Mouse (Mus musculus) midbrain, embryonic 12.5 days (tissue): ENCODE results near the gene Olfr1480. TPM values are rescaled to one million over a fixed set of nuclear protein-coding genes. Genes with fewer than 3 reads are reported as not detected.

Experiments
- ATAC-seq: fragments of 200-750 bp; cut with Nextera tagmentation; 2 replicates; pipeline ENCODE4 v1.8.0; 2017; ENCODE audit warnings: low read depth, moderate TSS enrichment, moderate library complexity; ENCODE audit not compliant: low FRiP score
- H3K27ac ChIP-seq: fragments of 300-500 bp; sonication (generic); replicated peaks from 2 replicates; pipeline ENCODE4 v1.5.1; 2016; ENCODE audit warnings: mild to moderate bottlenecking
- H3K27me3 ChIP-seq: fragments of 300-500 bp; sonication (generic); 2 replicates; pipeline ENCODE4 v1.6.1; 2016; ENCODE audit warnings: mild to moderate bottlenecking
- H3K36me3 ChIP-seq: fragments of 300-500 bp; sonication (generic); 2 replicates; pipeline ENCODE4 v1.6.1; 2016
- H3K4me1 ChIP-seq: fragments of 300-500 bp; sonication (generic); 2 replicates; pipeline ENCODE4 v1.6.1; 2016
- H3K4me2 ChIP-seq: fragments of 300-500 bp; sonication (generic); replicated peaks from 2 replicates; pipeline ENCODE4 v1.6.1; 2016; ENCODE audit warnings: mild to moderate bottlenecking, moderate library complexity
- H3K4me3 ChIP-seq: fragments of 300-500 bp; sonication (generic); 2 replicates; pipeline ENCODE4 v1.5.1; 2016; ENCODE audit warnings: mild to moderate bottlenecking
- H3K9ac ChIP-seq: fragments of 300-500 bp; sonication (generic); replicated peaks from 2 replicates; pipeline ENCODE4 v1.6.1; 2016; ENCODE audit warnings: mild to moderate bottlenecking, moderate library complexity
- H3K9me3 ChIP-seq: fragments of 300-500 bp; sonication (generic); 2 replicates; pipeline ENCODE4 v1.6.1; 2016; ENCODE audit warnings: mild to moderate bottlenecking
- WGBS: fragments of 180-500 bp; shearing (Covaris S2); methylation state at CpG from one replicate; pipeline ENCODE4 v1.1.7; 2016; 5-methylcytosine and 5-hydroxymethylcytosine counted together
- polyA plus RNA-seq: library from polyadenylated mRNA; unstranded; fragments of >200 nt; fragmentation: Nextera tagmentation; extraction: Ambion mirVana; gene quantifications from 2 replicates; pipeline ENCODE4 v1.2.1, GENCODE M21; 2016

The Olfr1480 gene
- polyA plus RNA-seq, result not detected in 2 replicates

DNA sequence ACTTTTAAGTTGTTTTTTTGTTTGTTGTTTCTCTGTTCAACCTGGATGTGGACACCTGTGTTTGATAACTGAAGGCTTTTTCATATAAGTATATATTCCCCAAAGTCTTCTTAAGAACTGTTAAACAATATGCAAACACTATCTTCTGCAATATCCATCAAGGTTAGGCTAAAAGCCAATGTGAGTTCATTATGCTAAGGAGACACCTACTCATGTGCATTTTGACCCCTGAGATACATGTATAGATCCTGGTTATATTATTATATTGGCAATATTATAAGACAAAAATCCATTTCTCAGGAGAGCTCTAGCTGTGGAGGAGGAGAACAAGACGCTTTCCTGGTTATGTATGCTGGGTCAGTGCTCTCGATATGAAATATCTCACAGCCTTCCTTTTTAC, at the start of gene Olfr1480:
Gene Olfr1480, plus strand, starts transcription at position 301 of the 400 bp plus-strand sequence.
- no peak within 1 kb of the TSS for H3K4me3 ChIP-seq
- H3K27ac ChIP-seq, result no peak within 1 kb of the TSS
- no peaks in the 10 kb centered on the region for H3K4me1 ChIP-seq
- WGBS, result 75% methylated on average over 2 of the region's 2 CpGs
- H3K36me3 ChIP-seq, result no peaks in the 10 kb centered on the region
- no peaks in the 10 kb centered on the region for H3K27me3 ChIP-seq
- ATAC-seq, result no peak
- no peak within 1 kb of the TSS for H3K4me2 ChIP-seq
- peaks cover 8% of the 10 kb centered on the region for H3K9me3 ChIP-seq
- no peak within 1 kb of the TSS for H3K9ac ChIP-seq

DNA sequence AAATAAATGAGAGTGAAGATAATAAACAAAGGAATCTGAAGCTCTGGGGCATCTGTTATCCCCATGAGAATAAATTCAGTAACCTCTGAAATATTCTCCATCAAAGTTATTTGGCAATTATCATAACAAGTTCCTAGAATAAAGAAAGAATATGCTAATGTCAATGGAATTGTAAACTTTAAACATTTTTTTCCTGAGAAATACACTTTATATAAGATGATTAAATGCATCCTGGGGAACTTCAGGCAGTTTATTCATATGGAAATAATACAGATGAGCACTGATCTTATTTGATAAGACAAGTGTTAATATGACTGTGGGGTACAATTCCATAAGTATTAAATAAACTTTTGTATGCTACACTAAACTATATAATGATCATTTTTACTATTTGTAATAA, 47.6 kb upstream of the Olfr1480 start, which contains the start of gene Olfr1475:
Gene Olfr1475, minus strand, starts transcription at position 101 of the 400 bp plus-strand sequence.
- H3K36me3 ChIP-seq, result no peaks in the 10 kb centered on the region
- H3K4me1 ChIP-seq, result no peaks in the 10 kb centered on the region
- no peak within 1 kb of the TSS for H3K9ac ChIP-seq
- H3K9me3 ChIP-seq, result no peaks in the 10 kb centered on the region
- no peak within 1 kb of the TSS for H3K4me3 ChIP-seq
- no peaks in the 10 kb centered on the region for H3K27me3 ChIP-seq
- no peak within 1 kb of the TSS for H3K27ac ChIP-seq
- no peak for ATAC-seq
- no peak within 1 kb of the TSS for H3K4me2 ChIP-seq

GRCm38 (mm10) chr19:13500246-13500645, 27.5 kb upstream of the Olfr1480 start, which contains the start of gene Olfr1477:
Gene Olfr1477, plus strand, starts transcription at chr19:13500546.
- no peak for ATAC-seq
- Histone ChIP-seq H3K9ac (no peak within 1 kb of the TSS), H3K4me2 (no peak within 1 kb of the TSS), H3K4me1 (no peaks in the 10 kb centered on the region), H3K27ac (no peak within 1 kb of the TSS), H3K4me3 (no peak within 1 kb of the TSS), H3K9me3 (peaks cover 11% of the 10 kb centered on the region; the same call in 1 of the 2 replicates), H3K27me3 (no peaks in the 10 kb centered on the region), H3K36me3 (no peaks in the 10 kb centered on the region)
- 78% methylated on average over 3 of the region's 3 CpGs for WGBS

Other genes starting within 250 kb of the Olfr1480 start
- not detected in 2 replicates for gene Olfr1465, start 212.4 kb upstream of the Olfr1480 start, polyA plus RNA-seq
- gene Olfr1466, start 189.1 kb upstream of the Olfr1480 start, polyA plus RNA-seq, result not detected in 2 replicates
- not detected in 2 replicates for gene Olfr1467, start 165.7 kb upstream of the Olfr1480 start, polyA plus RNA-seq
- not detected in 2 replicates for gene Olfr1469, start 120.1 kb upstream of the Olfr1480 start, polyA plus RNA-seq
- gene Olfr1471, start 84.5 kb upstream of the Olfr1480 start, polyA plus RNA-seq, result not detected in 2 replicates
- not detected in 2 replicates for gene Olfr1472, start 71.8 kb upstream of the Olfr1480 start, polyA plus RNA-seq
- gene Olfr1474, start 58.3 kb upstream of the Olfr1480 start, polyA plus RNA-seq, result not detected in 2 replicates
- not detected in 2 replicates for gene Olfr1475, start 47.7 kb upstream of the Olfr1480 start, polyA plus RNA-seq
- gene Olfr1477, start 27.4 kb upstream of the Olfr1480 start, polyA plus RNA-seq, result not detected in 2 replicates
- gene Olfr1484, start 55.6 kb downstream of the Olfr1480 start, polyA plus RNA-seq, result not detected in 2 replicates
- not detected in 2 replicates for gene Olfr1487, start 89.5 kb downstream of the Olfr1480 start, polyA plus RNA-seq
- gene Olfr1489, start 103.7 kb downstream of the Olfr1480 start, polyA plus RNA-seq, result not detected in 2 replicates
- gene Olfr1490, start 123.2 kb downstream of the Olfr1480 start, polyA plus RNA-seq, result not detected in 2 replicates
- gene Olfr1491, start 169.4 kb downstream of the Olfr1480 start, polyA plus RNA-seq, result not detected in 2 replicates
- gene Olfr1493-ps1, start 195.4 kb downstream of the Olfr1480 start, polyA plus RNA-seq, result not detected in 2 replicates
- not detected in 2 replicates for gene Olfr1494, start 211.8 kb downstream of the Olfr1480 start, polyA plus RNA-seq
- gene Olfr1495, start 236.7 kb downstream of the Olfr1480 start, polyA plus RNA-seq, result not detected in 2 replicates
- gene Olfr1496, start 250.0 kb downstream of the Olfr1480 start, polyA plus RNA-seq, result not detected in 2 replicates